Mouse (Mus musculus) ES-Bruce4 (cell line): ENCODE data around the gene Kcnk5.

Experiments used
- CTCF ChIP-seq: IDR thresholded peaks from one replicate; pipeline ENCODE4 v1.8.1; 2011; ENCODE audit warnings: low read depth, low read length
- EP300 ChIP-seq: IDR thresholded peaks from 2 replicates; pipeline ENCODE4 v1.6.1; 2011; ENCODE audit warnings: low read depth, low read length; ENCODE audit not compliant: insufficient read depth
- POLR2A ChIP-seq: IDR thresholded peaks from one replicate; pipeline ENCODE4 v1.8.1; 2011; ENCODE audit warnings: low read length; ENCODE audit not compliant: insufficient read depth

- TF ChIP-seq CTCF (no peak), EP300 (no peak), POLR2A (no peak)
These were observed 60.7 kb downstream of the Kcnk5 start for GRCm38 (mm10) chr14:20120868-20121267.
